Mouse (Mus musculus) gastrocnemius, adult 18-20 months (tissue): Measurements from ENCODE around the gene Dgkq. TPM values are rescaled to one million over a fixed set of nuclear protein-coding genes. Genes with fewer than 3 reads are reported as not detected.
"Not testable (repeated sequence)": the region's sequence is repeated elsewhere in the genome, so short reads cannot be mapped to it uniquely, and the experiment has no call there.

Source experiments
- DNase-seq: peaks from one replicate; pipeline ENCODE4 v3.0.0; 2021; ENCODE audit warnings: low spot score
- total RNA-seq, 2 experiments: library from RNA; stranded (reverse); gene quantifications; 2 replicates each; pipeline ENCODE4 v1.2.3; 2021

Dgkq gene
- total RNA-seq, 2 experiments from 2014 or later: 2.4 to 3.9 TPM

GRCm38 (mm10) chr5:108655891-108656650, 13.4 kb downstream of the Dgkq start:
- DNase-seq: no peak

- no peak for DNase-seq
These were observed 14.1 kb downstream of the Dgkq start for GRCm38 (mm10) chr5:108655381-108655780.

GRCm38 (mm10) chr5:108654444-108654990, 15.0 kb downstream of the Dgkq start:
- no peak for DNase-seq

- no peak for DNase-seq
These were observed 16.1 kb downstream of the Dgkq start for GRCm38 (mm10) chr5:108653341-108653740.

- DNase-seq: peak; percentile 70
These were observed 17.6 kb downstream of the Dgkq start for GRCm38 (mm10) chr5:108651823-108652222.

GRCm38 (mm10) chr5:108651136-108651720, 18.2 kb downstream of the Dgkq start:
- DNase-seq: no peak

GRCm38 (mm10) chr5:108650341-108650740, 19.1 kb downstream of the Dgkq start:
- DNase-seq: no peak

- DNase-seq: no peak
These were observed 20.4 kb downstream of the Dgkq start for GRCm38 (mm10) chr5:108648937-108649576.

GRCm38 (mm10) chr5:108647820-108648465, 21.5 kb downstream of the Dgkq start:
- DNase-seq: no peak

GRCm38 (mm10) chr5:108647311-108647710, 22.2 kb downstream of the Dgkq start:
- no peak for DNase-seq

- no peak for DNase-seq
These were observed 23.2 kb downstream of the Dgkq start for GRCm38 (mm10) chr5:108646343-108646660.

GRCm38 (mm10) chr5:108645651-108646342, 23.7 kb downstream of the Dgkq start:
- DNase-seq: no peak

GRCm38 (mm10) chr5:108643674-108644073, 25.8 kb downstream of the Dgkq start:
- no peak for DNase-seq

GRCm38 (mm10) chr5:108636172-108636571, 33.3 kb downstream of the Dgkq start:
- DNase-seq: no peak

- not testable (repeated sequence) for DNase-seq
These were observed 35.4 kb downstream of the Dgkq start for GRCm38 (mm10) chr5:108634088-108634487.

- no peak for DNase-seq
These were observed 35.8 kb downstream of the Dgkq start for GRCm38 (mm10) chr5:108633676-108634075.

GRCm38 (mm10) chr5:108629634-108630483, 39.6 kb downstream of the Dgkq start, which contains the start of the genes Gak and Tmem175:
Gene Gak, minus strand, starts transcription at chr5:108629755.
Gene Tmem175, plus strand, starts transcription at chr5:108629770.
- DNase-seq: peak; percentile 90

GRCm38 (mm10) chr5:108628891-108629633, 40.4 kb downstream of the Dgkq start:
- no peak for DNase-seq

- DNase-seq: no peak
These were observed 43.3 kb downstream of the Dgkq start for GRCm38 (mm10) chr5:108626050-108626660.
